Mouse (Mus musculus): ENCODE data around the gene Sgsm2. TPM values are rescaled to one million over a fixed set of nuclear protein-coding genes. Genes with fewer than 3 reads are reported as not detected.

Sgsm2 gene
- polyA plus RNA-seq, 1 experiment from 2014 or later: 4.2 TPM

GRCm38 (mm10) chr11:74839860-74840715 is 56.8 kb downstream of the Sgsm2 start:
- Histone ChIP-seq H3K4me2 (peak overlapping the region; percentile 89; the same call in 1 of the 2 replicates), H3K4me1 (peaks cover 85% of the 10 kb centered on the region), H3K27ac (replicated peaks) (no peak overlapping the region), H3K27me3 (replicated peaks) (no peaks in the 10 kb centered on the region), H3K36me3 (peaks cover 55% of the 10 kb centered on the region), H3K9me3 (no peaks in the 10 kb centered on the region), H3K4me3 (no peak overlapping the region), H3K9ac (peak overlapping the region; percentile 88)
- no peak for ATAC-seq (ENCODE audit: extremely low read depth, insufficient number of reproducible peaks, low FRiP score, low TSS enrichment)
- 86% methylated on average over 19 of the region's 19 CpGs for WGBS

GRCm38 (mm10) chr11:74838971-74839370 is 57.9 kb downstream of the Sgsm2 start:
- peak overlapping the region; percentile 58 for H3K4me3 ChIP-seq
- peak overlapping the region; percentile 99 for H3K27ac ChIP-seq (replicated peaks)
- 34% methylated on average over 6 of the region's 6 CpGs for WGBS
- H3K9ac ChIP-seq: peak overlapping the region; percentile 88
- no peaks in the 10 kb centered on the region for H3K27me3 ChIP-seq (replicated peaks)
- H3K36me3 ChIP-seq: peaks cover 44% of the 10 kb centered on the region
- peak overlapping the region; percentile 89 for H3K4me2 ChIP-seq
- peaks cover 89% of the 10 kb centered on the region for H3K4me1 ChIP-seq
- no peak for ATAC-seq (ENCODE audit: extremely low read depth, insufficient number of reproducible peaks, low FRiP score, low TSS enrichment)
- no peaks in the 10 kb centered on the region for H3K9me3 ChIP-seq

- WGBS: under 1% methylated on average over 35 of the region's 35 CpGs
- H3K27me3 ChIP-seq (replicated peaks): no peaks in the 10 kb centered on the region
- peaks cover 89% of the 10 kb centered on the region for H3K4me1 ChIP-seq
- H3K36me3 ChIP-seq: peaks cover 40% of the 10 kb centered on the region
- H3K9me3 ChIP-seq: no peaks in the 10 kb centered on the region
- peak overlapping the region; percentile 89 for H3K4me2 ChIP-seq
- ATAC-seq (ENCODE audit: extremely low read depth, insufficient number of reproducible peaks, low FRiP score, low TSS enrichment): peak; percentile 62
- peak overlapping the region; percentile 99 for H3K27ac ChIP-seq (replicated peaks)
- H3K4me3 ChIP-seq: peak overlapping the region; percentile 58
- peak overlapping the region; percentile 88 for H3K9ac ChIP-seq
Observed at GRCm38 (mm10) chr11:74838441-74838840, 58.4 kb downstream of the Sgsm2 start.

- peaks cover 34% of the 10 kb centered on the region for H3K36me3 ChIP-seq
- H3K9ac ChIP-seq: peak overlapping the region; percentile 88
- ATAC-seq (ENCODE audit: extremely low read depth, insufficient number of reproducible peaks, low FRiP score, low TSS enrichment): peak; percentile 78
- H3K4me1 ChIP-seq: peaks cover 89% of the 10 kb centered on the region
- H3K27me3 ChIP-seq (replicated peaks): no peaks in the 10 kb centered on the region
- peak overlapping the region; percentile 89 for H3K4me2 ChIP-seq
- no peaks in the 10 kb centered on the region for H3K9me3 ChIP-seq
- H3K27ac ChIP-seq (replicated peaks): peak overlapping the region; percentile 99
- WGBS: under 1% methylated on average over 52 of the region's 54 CpGs
- peak overlapping the region; percentile 58 for H3K4me3 ChIP-seq
Observed at GRCm38 (mm10) chr11:74837694-74838431, 59.0 kb downstream of the Sgsm2 start.

GRCm38 (mm10) chr11:74837056-74837693 is 59.7 kb downstream of the Sgsm2 start:
- no peak for ATAC-seq (ENCODE audit: extremely low read depth, insufficient number of reproducible peaks, low FRiP score, low TSS enrichment)
- H3K27me3 ChIP-seq (replicated peaks): no peaks in the 10 kb centered on the region
- peak overlapping the region; percentile 58 for H3K4me3 ChIP-seq
- peaks cover 89% of the 10 kb centered on the region for H3K4me1 ChIP-seq
- no peaks in the 10 kb centered on the region for H3K9me3 ChIP-seq
- WGBS: 43% methylated on average over 16 of the region's 16 CpGs
- H3K4me2 ChIP-seq: peak overlapping the region; percentile 89
- peak overlapping the region; percentile 88 for H3K9ac ChIP-seq
- peak overlapping the region; percentile 99 for H3K27ac ChIP-seq (replicated peaks)
- H3K36me3 ChIP-seq: peaks cover 27% of the 10 kb centered on the region

GRCm38 (mm10) chr11:74836225-74837055 is 60.4 kb downstream of the Sgsm2 start:
- H3K4me2 ChIP-seq: peak overlapping the region; percentile 89
- peak overlapping the region; percentile 99; the same call in 1 of the 2 replicates for H3K27ac ChIP-seq (replicated peaks)
- H3K9me3 ChIP-seq: no peaks in the 10 kb centered on the region
- WGBS: 90% methylated on average over 22 of the region's 22 CpGs
- H3K4me3 ChIP-seq: 0 out of 2 replicates have a peak overlapping the region, but pooled peaks have one; percentile 1
- ATAC-seq (ENCODE audit: extremely low read depth, insufficient number of reproducible peaks, low FRiP score, low TSS enrichment): no peak
- no peaks in the 10 kb centered on the region for H3K27me3 ChIP-seq (replicated peaks)
- H3K36me3 ChIP-seq: peaks cover 21% of the 10 kb centered on the region
- H3K4me1 ChIP-seq: peaks cover 83% of the 10 kb centered on the region
- H3K9ac ChIP-seq: peak overlapping the region; percentile 88

GRCm38 (mm10) chr11:74835593-74836224 is 61.2 kb downstream of the Sgsm2 start:
- H3K27me3 ChIP-seq (replicated peaks): no peaks in the 10 kb centered on the region
- no peak overlapping the region for H3K4me3 ChIP-seq
- no peak overlapping the region for H3K27ac ChIP-seq (replicated peaks)
- H3K4me1 ChIP-seq: peaks cover 75% of the 10 kb centered on the region
- WGBS: 87% methylated on average over 6 of the region's 6 CpGs
- no peak for ATAC-seq (ENCODE audit: extremely low read depth, insufficient number of reproducible peaks, low FRiP score, low TSS enrichment)
- no peaks in the 10 kb centered on the region for H3K9me3 ChIP-seq
- H3K4me2 ChIP-seq: peak overlapping the region; percentile 16; the same call in 1 of the 2 replicates
- peak overlapping the region; percentile 88; the same call in 1 of the 2 replicates for H3K9ac ChIP-seq
- peaks cover 18% of the 10 kb centered on the region for H3K36me3 ChIP-seq

GRCm38 (mm10) chr11:74834650-74835277 is 62.1 kb downstream of the Sgsm2 start:
- no peak overlapping the region for H3K4me3 ChIP-seq
- WGBS: 38% methylated on average over 5 of the region's 5 CpGs
- peak overlapping the region; percentile 87 for H3K9ac ChIP-seq
- H3K27me3 ChIP-seq (replicated peaks): no peaks in the 10 kb centered on the region
- peaks cover 66% of the 10 kb centered on the region for H3K4me1 ChIP-seq
- H3K36me3 ChIP-seq: peaks cover 12% of the 10 kb centered on the region
- no peaks in the 10 kb centered on the region for H3K9me3 ChIP-seq
- H3K27ac ChIP-seq (replicated peaks): peak overlapping the region; percentile 100
- no peak for ATAC-seq (ENCODE audit: extremely low read depth, insufficient number of reproducible peaks, low FRiP score, low TSS enrichment)
- peak overlapping the region; percentile 99 for H3K4me2 ChIP-seq

GRCm38 (mm10) chr11:74834359-74834638 is 62.6 kb downstream of the Sgsm2 start:
- Histone ChIP-seq H3K4me3 (0 out of 2 replicates have a peak overlapping the region, but pooled peaks have one; percentile 95), H3K4me2 (peak overlapping the region; percentile 99)
- no peak for ATAC-seq (ENCODE audit: extremely low read depth, insufficient number of reproducible peaks, low FRiP score, low TSS enrichment)

More at GRCm38 (mm10) chr11:74834359-74834638, 62.6 kb downstream of the Sgsm2 start:
- Histone ChIP-seq H3K9me3 (no peaks in the 10 kb centered on the region), H3K9ac (peak overlapping the region; percentile 87), H3K4me1 (peaks cover 64% of the 10 kb centered on the region), H3K27me3 (replicated peaks) (no peaks in the 10 kb centered on the region), H3K36me3 (peaks cover 9% of the 10 kb centered on the region; the same call in 1 of the 2 replicates), H3K27ac (replicated peaks) (peak overlapping the region; percentile 100)
- 25% methylated on average over 1 of the region's 1 CpGs for WGBS
